Mouse (Mus musculus) adrenal gland, adult 10 weeks (tissue): Measurements from ENCODE around the gene Nox4. TPM values are rescaled to one million over a fixed set of nuclear protein-coding genes. Genes with fewer than 3 reads are reported as not detected.

Experiments used
- polyA plus RNA-seq: library from polyadenylated mRNA; stranded (reverse); fragments of 350-450 nt; fragmentation: Illumina TruSeq; extraction: RNeasy Lipid Tissue Mini Kit (QIAGEN cat#74804); gene quantifications from one replicate; pipeline ENCODE4 v1.2.3, GENCODE M21; 2014; ENCODE audit warnings: low read depth, low replicate concordance

Nox4 gene
- polyA plus RNA-seq, result 12.7 TPM

DNA sequence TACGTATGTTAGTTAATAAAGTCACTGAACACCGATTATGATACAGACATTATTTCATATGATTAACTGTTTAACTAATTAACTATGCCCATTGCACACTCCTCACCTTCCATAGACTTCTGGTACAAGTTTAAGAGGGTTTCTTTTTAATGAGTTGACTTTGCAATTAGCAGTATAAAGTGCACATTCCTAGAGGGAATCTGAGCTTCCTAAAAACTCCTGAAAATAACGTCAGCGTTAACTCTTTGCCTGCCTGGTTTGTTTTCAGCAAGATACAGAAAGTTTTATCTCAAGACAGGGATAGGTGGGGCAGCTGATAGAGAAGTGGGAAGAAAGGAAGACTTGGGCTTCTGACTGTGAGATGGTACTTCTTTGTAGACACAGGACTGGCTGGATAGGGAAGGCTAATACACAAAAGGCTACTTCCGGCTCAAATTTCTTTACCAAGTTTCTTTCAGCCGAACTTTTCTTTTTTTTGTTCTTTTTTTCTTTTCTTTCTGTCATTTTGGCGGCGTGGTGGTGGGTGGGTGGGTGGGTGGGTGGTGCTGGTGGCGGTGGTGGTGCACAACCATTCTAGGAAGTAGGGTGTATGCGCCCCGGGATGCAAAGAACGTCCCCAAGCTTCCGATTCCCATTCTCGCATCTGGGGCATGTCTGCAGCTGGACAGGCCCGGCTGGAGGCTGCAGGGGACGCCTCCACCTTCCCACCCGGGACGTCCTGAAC, at the start of gene Nox4:
Gene Nox4, plus strand, starts transcription at position 241 of the 724 bp plus-strand sequence.

Other genes starting within 250 kb of the Nox4 start
- gene Vmn2r79, start 250.0 kb upstream of the Nox4 start, polyA plus RNA-seq, result 0.06 TPM
- gene Tyr, start 247.4 kb downstream of the Nox4 start, polyA plus RNA-seq, result not detected